Mouse (Mus musculus) hindbrain, embryonic 12.5 days (tissue): Measurements from ENCODE around the gene Tmem45a. TPM values are rescaled to one million over a fixed set of nuclear protein-coding genes. Genes with fewer than 3 reads are reported as not detected.

ENCODE experiments used
- ATAC-seq: fragments of 200-750 bp; cut with Nextera tagmentation; 2 replicates; pipeline ENCODE4 v1.8.0; 2017; ENCODE audit warnings: moderate TSS enrichment; ENCODE audit not compliant: low FRiP score
- H3K27ac ChIP-seq: fragments of 300-500 bp; sonication (generic); 2 replicates; pipeline ENCODE4 v1.5.1; 2016; ENCODE audit warnings: mild to moderate bottlenecking
- H3K27me3 ChIP-seq: fragments of 300-500 bp; sonication (generic); 2 replicates; pipeline ENCODE4 v1.6.1; 2016; ENCODE audit warnings: mild to moderate bottlenecking
- H3K36me3 ChIP-seq: fragments of 300-500 bp; sonication (generic); 2 replicates; pipeline ENCODE4 v1.6.1; 2016; ENCODE audit warnings: mild to moderate bottlenecking
- H3K4me1 ChIP-seq: fragments of 300-500 bp; sonication (generic); 2 replicates; pipeline ENCODE4 v1.6.1; 2016
- H3K4me2 ChIP-seq: fragments of 300-500 bp; sonication (generic); replicated peaks from 2 replicates; pipeline ENCODE4 v1.6.1; 2016; ENCODE audit warnings: mild to moderate bottlenecking
- H3K4me3 ChIP-seq: fragments of 300-500 bp; sonication (generic); 2 replicates; pipeline ENCODE4 v1.5.1; 2016; ENCODE audit warnings: mild to moderate bottlenecking
- H3K9ac ChIP-seq: fragments of 300-500 bp; sonication (generic); 2 replicates; pipeline ENCODE4 v1.6.1; 2016; ENCODE audit warnings: mild to moderate bottlenecking, moderate library complexity
- H3K9me3 ChIP-seq: fragments of 300-500 bp; sonication (generic); replicated peaks from 2 replicates; pipeline ENCODE4 v1.6.1; 2016; ENCODE audit warnings: mild to moderate bottlenecking
- WGBS: fragments of 180-500 bp; shearing (Covaris S2); methylation state at CpG from one replicate; pipeline ENCODE4 v1.1.7; 2016; 5-methylcytosine and 5-hydroxymethylcytosine counted together
- polyA plus RNA-seq: library from polyadenylated mRNA; unstranded; fragments of >200 nt; fragmentation: Nextera tagmentation; extraction: Ambion mirVana; gene quantifications from 2 replicates; pipeline ENCODE4 v1.2.1, GENCODE M21; 2016

The Tmem45a gene
- polyA plus RNA-seq, 1 experiment from 2014 or later: 13.6 TPM

DNA sequence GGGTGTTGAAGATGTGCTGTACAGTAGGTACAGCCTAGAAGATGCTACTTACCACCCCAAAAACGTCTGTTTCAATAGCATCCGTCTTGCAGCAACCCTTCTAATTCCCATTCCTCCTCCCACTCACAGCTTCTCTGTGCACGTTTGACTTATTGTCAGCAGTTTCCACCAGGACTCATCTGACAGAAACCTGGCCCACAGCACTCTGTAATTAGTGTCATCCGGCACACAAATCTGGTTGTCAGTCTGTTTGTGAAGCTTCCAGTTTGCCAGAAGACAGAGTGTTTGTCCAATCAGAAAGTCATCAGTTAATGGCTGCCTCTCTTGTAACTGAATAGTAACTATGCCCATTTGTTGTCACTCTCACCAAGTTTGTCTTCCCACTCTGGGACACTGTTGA is 18.4 kb downstream of the Tmem45a start:
- Histone ChIP-seq H3K4me3 (no peak overlapping the region), H3K4me1 (no peaks in the 10 kb centered on the region), H3K9ac (no peak overlapping the region), H3K9me3 (no peaks in the 10 kb centered on the region), H3K27ac (no peak overlapping the region), H3K27me3 (no peaks in the 10 kb centered on the region), H3K36me3 (no peaks in the 10 kb centered on the region), H3K4me2 (no peak overlapping the region)
- no peak for ATAC-seq
- WGBS: 79% methylated on average over 4 of the region's 4 CpGs

DNA sequence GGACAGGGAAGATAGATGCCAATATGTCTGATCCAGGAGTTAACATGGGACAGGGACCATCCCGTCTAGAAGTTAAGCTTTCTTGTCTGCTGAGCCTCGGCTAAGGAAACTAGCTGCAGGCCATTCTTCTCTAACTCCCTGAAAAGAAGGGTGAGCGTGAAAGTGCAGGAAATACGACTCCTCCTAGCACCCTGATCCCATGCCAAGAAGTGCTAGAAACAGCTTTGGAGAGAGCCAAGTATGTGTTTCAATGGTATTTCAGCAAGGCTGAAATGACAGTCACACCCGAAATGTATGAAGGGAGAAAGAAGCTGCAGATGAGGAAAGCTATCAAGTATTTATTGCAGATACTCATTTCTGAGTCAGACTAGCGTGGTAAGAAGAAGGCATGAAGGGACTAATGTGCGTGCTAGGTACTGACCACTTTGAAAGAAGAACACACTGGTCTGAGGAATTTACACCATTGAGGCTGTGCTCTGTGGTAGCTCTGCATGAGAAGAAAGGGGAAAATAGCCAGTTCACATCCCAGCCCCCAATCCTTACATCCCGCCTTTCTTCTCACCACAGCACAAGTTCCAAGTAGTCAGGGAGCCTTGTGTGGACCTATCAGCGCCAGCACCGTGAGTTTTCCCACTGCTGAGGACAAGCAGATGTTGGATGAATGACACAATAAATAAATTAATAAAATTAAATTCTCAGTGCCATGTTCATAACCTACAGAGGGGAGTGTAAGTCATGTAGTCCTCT is 33.0 kb downstream of the Tmem45a start:
- H3K9ac ChIP-seq: no peak overlapping the region
- no peaks in the 10 kb centered on the region for H3K27me3 ChIP-seq
- no peaks in the 10 kb centered on the region for H3K9me3 ChIP-seq
- no peak overlapping the region for H3K27ac ChIP-seq
- H3K4me2 ChIP-seq: no peak overlapping the region
- no peak for ATAC-seq
- H3K36me3 ChIP-seq: no peaks in the 10 kb centered on the region
- H3K4me3 ChIP-seq: no peak overlapping the region
- H3K4me1 ChIP-seq: no peaks in the 10 kb centered on the region
- WGBS: 65% methylated on average over 10 of the region's 10 CpGs

DNA sequence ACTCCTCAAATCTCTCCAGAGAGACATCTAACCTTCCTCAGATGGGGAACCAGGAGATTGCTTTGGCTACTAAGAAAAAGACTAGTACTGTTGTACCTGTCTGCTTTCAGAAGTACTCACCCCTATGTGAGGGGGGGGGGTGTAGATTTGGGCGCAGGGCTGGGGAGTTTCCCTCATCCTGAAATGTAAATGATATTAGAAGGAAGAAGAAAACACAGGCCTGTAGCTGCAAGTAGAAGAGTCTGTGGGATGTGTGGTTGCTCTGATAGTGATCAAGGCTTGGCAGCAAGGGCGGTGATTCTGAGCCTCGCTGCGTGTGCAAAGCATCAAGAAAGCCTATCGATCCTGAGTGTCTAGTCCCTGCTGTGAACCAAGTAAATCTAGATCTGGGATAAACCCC is 43.0 kb downstream of the Tmem45a start:
- Histone ChIP-seq H3K27ac (no peak overlapping the region), H3K4me2 (no peak overlapping the region), H3K9me3 (no peaks in the 10 kb centered on the region), H3K4me1 (no peaks in the 10 kb centered on the region), H3K36me3 (no peaks in the 10 kb centered on the region), H3K27me3 (no peaks in the 10 kb centered on the region), H3K9ac (no peak overlapping the region), H3K4me3 (no peak overlapping the region)
- WGBS: 85% methylated on average over 5 of the region's 5 CpGs
- no peak for ATAC-seq

- Histone ChIP-seq H3K4me3 (no peak overlapping the region), H3K9me3 (no peaks in the 10 kb centered on the region), H3K36me3 (no peaks in the 10 kb centered on the region), H3K27ac (no peak overlapping the region), H3K9ac (no peak overlapping the region), H3K4me1 (no peaks in the 10 kb centered on the region), H3K27me3 (no peaks in the 10 kb centered on the region), H3K4me2 (no peak overlapping the region)
- WGBS: 95% methylated on average over 1 of the region's 1 CpGs
- ATAC-seq: no peak
These were observed 52.7 kb downstream of the Tmem45a start for GRCm38 (mm10) chr16:56833312-56833711.

DNA sequence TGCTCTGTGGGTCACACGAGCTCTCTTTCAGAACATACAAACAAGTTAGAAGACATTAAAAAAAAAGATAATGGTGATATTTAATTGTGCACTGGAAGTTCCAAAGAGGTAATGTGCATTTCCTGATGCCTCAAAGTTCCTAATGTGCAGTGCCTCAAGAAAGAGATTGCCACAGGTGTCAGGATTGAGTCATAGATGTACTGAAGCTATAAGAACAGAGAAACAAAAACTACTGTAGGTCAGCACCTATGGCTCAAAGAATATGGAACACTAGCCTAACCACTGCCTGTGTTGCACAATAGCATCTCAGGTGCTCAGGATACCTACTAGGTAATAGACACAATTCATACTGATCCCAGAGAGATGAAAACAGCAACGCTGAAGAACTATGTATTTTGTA is 54.0 kb downstream of the Tmem45a start:
- H3K4me1 ChIP-seq: no peaks in the 10 kb centered on the region
- 86% methylated on average over 2 of the region's 2 CpGs for WGBS
- no peaks in the 10 kb centered on the region for H3K27me3 ChIP-seq
- H3K4me3 ChIP-seq: no peak overlapping the region
- no peaks in the 10 kb centered on the region for H3K36me3 ChIP-seq
- no peak overlapping the region for H3K27ac ChIP-seq
- H3K9ac ChIP-seq: no peak overlapping the region
- no peak for ATAC-seq
- H3K4me2 ChIP-seq: no peak overlapping the region
- no peaks in the 10 kb centered on the region for H3K9me3 ChIP-seq

DNA sequence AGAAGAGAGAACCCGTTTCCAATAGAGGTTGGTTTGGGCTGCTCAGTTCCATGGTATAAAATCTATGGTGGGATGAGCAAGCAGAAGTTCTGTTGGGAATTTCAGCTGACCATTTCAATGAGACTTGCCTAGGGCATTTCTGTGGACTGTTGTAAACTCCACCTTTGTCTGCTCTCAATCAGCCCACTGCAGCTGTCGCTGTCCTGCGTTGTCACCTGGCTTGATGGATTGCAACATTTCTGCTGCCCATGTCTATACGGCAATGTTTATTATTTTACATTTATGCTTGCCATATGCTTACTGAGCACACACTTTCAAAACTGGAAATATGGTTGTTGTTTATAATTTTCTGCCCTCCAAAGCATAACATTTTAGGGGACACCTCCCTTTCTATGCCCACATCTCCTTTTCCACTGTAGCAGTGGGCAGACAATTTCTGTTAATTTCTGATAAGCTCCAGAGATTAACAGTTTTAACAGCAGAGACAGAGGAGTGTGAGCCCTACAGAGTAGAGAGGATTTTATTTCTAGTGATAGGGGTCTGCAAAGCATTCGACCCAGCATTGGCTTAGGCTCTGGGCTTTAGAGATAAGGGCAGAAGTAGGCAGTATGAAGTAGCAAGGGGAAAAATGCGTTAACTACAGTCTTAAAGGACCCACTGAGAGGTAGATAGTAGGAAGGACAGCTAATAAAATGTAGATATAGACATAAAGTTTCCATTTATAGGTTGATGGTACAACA is 84.4 kb downstream of the Tmem45a start:
- Histone ChIP-seq H3K4me3 (no peak overlapping the region), H3K27me3 (no peaks in the 10 kb centered on the region), H3K36me3 (no peaks in the 10 kb centered on the region), H3K4me1 (no peaks in the 10 kb centered on the region), H3K9me3 (no peaks in the 10 kb centered on the region), H3K9ac (no peak overlapping the region), H3K27ac (no peak overlapping the region), H3K4me2 (no peak overlapping the region)
- 81% methylated on average over 6 of the region's 6 CpGs for WGBS
- ATAC-seq: no peak

DNA sequence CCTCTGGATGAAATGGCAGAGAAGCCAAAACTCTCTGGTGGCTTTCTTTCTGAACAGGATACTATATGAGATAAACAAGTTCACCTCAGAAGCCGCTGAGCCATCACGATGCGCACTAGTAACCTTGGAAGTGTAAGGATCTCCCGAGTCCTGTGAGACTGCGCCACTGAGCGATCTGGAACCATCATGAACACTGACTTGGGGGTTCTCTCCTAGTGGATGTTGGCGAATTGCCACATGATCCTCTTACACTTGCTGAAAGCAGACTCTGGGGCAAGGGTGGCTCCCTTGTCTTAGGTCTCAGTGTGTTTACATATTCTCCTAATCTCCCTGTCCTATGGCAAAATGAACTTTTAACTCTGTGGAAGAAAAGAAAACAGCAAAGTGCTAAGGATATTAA is 85.0 kb downstream of the Tmem45a start:
- Histone ChIP-seq H3K9ac (no peak overlapping the region), H3K9me3 (no peaks in the 10 kb centered on the region), H3K27me3 (no peaks in the 10 kb centered on the region), H3K27ac (no peak overlapping the region), H3K4me3 (no peak overlapping the region), H3K36me3 (no peaks in the 10 kb centered on the region), H3K4me1 (no peaks in the 10 kb centered on the region), H3K4me2 (no peak overlapping the region)
- WGBS: 87% methylated on average over 7 of the region's 7 CpGs
- no peak for ATAC-seq

DNA sequence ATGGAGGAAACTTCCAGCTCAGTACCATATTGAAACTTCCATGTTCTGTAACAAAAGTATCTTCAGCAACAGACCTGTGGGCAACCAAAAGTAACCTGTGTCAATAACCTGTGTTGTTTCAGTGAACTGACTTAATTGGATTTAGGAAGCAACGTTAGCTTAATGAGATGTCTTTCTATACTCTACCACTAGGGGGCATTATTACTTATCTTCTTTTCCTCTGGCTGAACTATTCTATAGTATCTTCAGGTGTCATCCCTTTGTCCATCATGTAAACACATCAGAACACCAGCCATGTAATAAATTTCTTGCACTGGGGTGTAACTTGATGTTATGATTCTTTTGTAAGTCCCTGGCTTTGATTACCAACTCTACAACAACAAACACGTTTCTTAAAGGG is 85.5 kb downstream of the Tmem45a start:
- Histone ChIP-seq H3K4me2 (no peak overlapping the region), H3K9me3 (no peaks in the 10 kb centered on the region), H3K4me1 (no peaks in the 10 kb centered on the region), H3K27ac (no peak overlapping the region), H3K36me3 (no peaks in the 10 kb centered on the region), H3K4me3 (no peak overlapping the region), H3K9ac (no peak overlapping the region), H3K27me3 (no peaks in the 10 kb centered on the region)
- ATAC-seq: no peak
- 51% methylated on average over 2 of the region's 2 CpGs for WGBS

GRCm38 (mm10) chr16:56799541-56800029 is 86.4 kb downstream of the Tmem45a start:
- H3K27ac ChIP-seq: no peak overlapping the region
- H3K27me3 ChIP-seq: no peaks in the 10 kb centered on the region
- H3K4me3 ChIP-seq: no peak overlapping the region
- no peaks in the 10 kb centered on the region for H3K36me3 ChIP-seq
- WGBS: 78% methylated on average over 3 of the region's 3 CpGs
- no peak overlapping the region for H3K4me2 ChIP-seq
- ATAC-seq: no peak
- no peak overlapping the region for H3K9ac ChIP-seq
- H3K4me1 ChIP-seq: no peaks in the 10 kb centered on the region
- no peaks in the 10 kb centered on the region for H3K9me3 ChIP-seq

DNA sequence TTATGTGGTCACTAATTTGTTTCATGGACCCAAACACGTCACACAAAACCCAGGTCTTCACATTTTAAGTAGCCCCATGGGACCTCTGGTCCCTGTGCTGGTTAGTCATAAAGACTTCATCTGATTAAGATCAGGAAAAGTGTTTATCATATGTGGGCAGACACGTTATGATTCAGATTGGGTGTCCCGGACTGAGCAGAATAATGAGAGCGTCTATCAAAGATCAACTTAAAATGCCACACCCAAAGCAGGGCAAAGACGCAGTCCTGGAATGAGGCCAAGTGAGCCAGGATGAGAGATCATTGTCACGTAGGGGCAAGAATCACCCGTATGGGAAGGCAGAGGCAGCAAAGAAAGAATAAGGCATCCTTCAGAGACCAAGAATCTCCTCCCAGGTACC is 87.1 kb downstream of the Tmem45a start:
- H3K4me3 ChIP-seq: no peak overlapping the region
- no peaks in the 10 kb centered on the region for H3K9me3 ChIP-seq
- H3K4me2 ChIP-seq: no peak overlapping the region
- H3K27ac ChIP-seq: no peak overlapping the region
- H3K27me3 ChIP-seq: no peaks in the 10 kb centered on the region
- no peaks in the 10 kb centered on the region for H3K36me3 ChIP-seq
- no peak for ATAC-seq
- H3K9ac ChIP-seq: no peak overlapping the region
- no peaks in the 10 kb centered on the region for H3K4me1 ChIP-seq
- WGBS: 84% methylated on average over 7 of the region's 7 CpGs

GRCm38 (mm10) chr16:56795481-56796139 is 90.4 kb downstream of the Tmem45a start, which contains the start of gene Adgrg7:
TSS of gene Adgrg7 (minus strand) at chr16:56795855.
- no peaks in the 10 kb centered on the region for H3K36me3 ChIP-seq
- H3K27me3 ChIP-seq: no peaks in the 10 kb centered on the region
- WGBS: 80% methylated on average over 8 of the region's 8 CpGs
- no peak for ATAC-seq
- no peaks in the 10 kb centered on the region for H3K4me1 ChIP-seq
- H3K9ac ChIP-seq: no peak within 1 kb of the TSS
- no peaks in the 10 kb centered on the region for H3K9me3 ChIP-seq
- H3K4me2 ChIP-seq: no peak within 1 kb of the TSS
- H3K27ac ChIP-seq: no peak within 1 kb of the TSS
- no peak within 1 kb of the TSS for H3K4me3 ChIP-seq

DNA sequence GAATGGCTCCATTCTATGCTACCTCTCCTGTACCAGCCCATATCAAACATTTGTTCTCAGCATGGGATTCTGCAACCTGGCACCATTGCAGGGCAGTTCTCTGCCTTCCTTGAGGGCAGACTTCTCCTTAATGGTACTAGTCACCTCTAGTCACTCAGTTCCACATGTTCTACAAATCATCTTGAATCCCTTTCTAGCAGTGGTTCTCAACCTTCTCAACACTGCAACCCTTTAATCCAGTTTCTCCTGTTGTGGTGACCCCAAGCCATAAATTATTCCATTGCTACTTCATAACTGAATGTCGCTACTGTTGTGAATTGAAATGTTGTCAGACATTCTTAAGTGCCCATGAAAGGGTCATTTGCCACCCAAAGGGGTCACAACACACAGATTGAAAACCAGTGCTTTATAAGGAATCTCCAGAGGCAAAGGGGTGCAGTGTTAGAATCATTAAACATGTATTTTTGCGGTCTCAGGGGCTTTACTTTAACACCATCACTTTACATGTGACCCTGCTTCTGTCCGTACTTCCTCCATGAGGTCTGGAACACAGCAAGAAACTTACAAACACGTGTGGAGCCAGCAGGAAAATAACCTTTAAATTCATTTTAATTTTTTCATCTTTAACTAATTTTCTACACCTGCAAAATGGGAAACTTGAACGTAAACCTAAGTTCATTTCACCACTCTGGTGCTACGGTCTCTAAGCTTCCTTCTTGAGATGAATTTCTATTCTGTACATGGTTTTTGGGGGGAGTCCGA is 91.4 kb downstream of the Tmem45a start:
- WGBS: 84% methylated on average over 7 of the region's 7 CpGs
- Histone ChIP-seq H3K27me3 (no peaks in the 10 kb centered on the region), H3K4me2 (no peak overlapping the region), H3K9ac (no peak overlapping the region), H3K4me1 (no peaks in the 10 kb centered on the region), H3K27ac (no peak overlapping the region), H3K4me3 (no peak overlapping the region), H3K36me3 (no peaks in the 10 kb centered on the region), H3K9me3 (no peaks in the 10 kb centered on the region)
- no peak for ATAC-seq
